Mouse (Mus musculus) embryonic facial prominence, embryonic 13.5 days (tissue): ENCODE measurements around the gene Vsig8. TPM values are rescaled to one million over a fixed set of nuclear protein-coding genes. Genes with fewer than 3 reads are reported as not detected.
A peak's percentile ranks its signal among the peaks of the same experiment; 100 is the strongest.

Source experiments
- ATAC-seq: fragments of 200-750 bp; cut with Nextera tagmentation; 2 replicates; pipeline ENCODE4 v1.8.0; 2017; ENCODE audit warnings: low read depth; ENCODE audit not compliant: insufficient number of reproducible peaks, insufficient read depth, low FRiP score, low TSS enrichment
- H3K27ac ChIP-seq: fragments of 300-500 bp; sonication (generic); 2 replicates; pipeline ENCODE4 v1.5.1; 2015; ENCODE audit warnings: moderate library complexity, mild to moderate bottlenecking, inconsistent platforms
- H3K27me3 ChIP-seq: fragments of 300-500 bp; sonication (generic); 2 replicates; pipeline ENCODE4 v1.6.1; 2015; ENCODE audit warnings: mild to moderate bottlenecking, inconsistent platforms
- H3K36me3 ChIP-seq: fragments of 300-500 bp; sonication (generic); 2 replicates; pipeline ENCODE4 v1.6.1; 2015; ENCODE audit warnings: mild to moderate bottlenecking, inconsistent platforms
- H3K4me1 ChIP-seq: fragments of 300-500 bp; sonication (generic); 2 replicates; pipeline ENCODE4 v1.6.1; 2015; ENCODE audit warnings: inconsistent platforms
- H3K4me2 ChIP-seq: fragments of 300-500 bp; sonication (generic); 2 replicates; pipeline ENCODE4 v1.6.1; 2015; ENCODE audit warnings: moderate library complexity, mild to moderate bottlenecking, inconsistent platforms
- H3K4me3 ChIP-seq: fragments of 300-500 bp; sonication (generic); 2 replicates; pipeline ENCODE4 v1.5.1; 2015; ENCODE audit warnings: mild to moderate bottlenecking, inconsistent platforms
- H3K9ac ChIP-seq: fragments of 300-500 bp; sonication (generic); 2 replicates; pipeline ENCODE4 v1.6.1; 2015; ENCODE audit warnings: mild to moderate bottlenecking, inconsistent platforms
- H3K9me3 ChIP-seq: fragments of 300-500 bp; sonication (generic); 2 replicates; pipeline ENCODE4 v1.6.1; 2016; ENCODE audit warnings: inconsistent platforms
- whole genome bisulfite sequencing: fragments of 180-500 bp; shearing (Covaris S2); methylation state at CpG from one replicate; pipeline ENCODE4 v1.1.7; 2015; ENCODE audit warnings: mixed read lengths; 5-methylcytosine and 5-hydroxymethylcytosine counted together
- polyA plus RNA-seq: library from polyadenylated mRNA; unstranded; fragments of >200 nt; fragmentation: Nextera tagmentation; extraction: Ambion mirVana; gene quantifications from 2 replicates; pipeline ENCODE4 v1.2.1, GENCODE M21; 2015

The Vsig8 gene
- 0.40 and 0.77 TPM in 2 replicates for polyA plus RNA-seq

- 0 out of 2 replicates have a peak, but pooled peaks have one; percentile 3 for ATAC-seq
- Histone ChIP-seq H3K27ac (no peak within 1 kb of the TSS), H3K27me3 (peaks cover 35% of the 10 kb centered on the region), H3K36me3 (no peaks in the 10 kb centered on the region), H3K4me2 (no peak within 1 kb of the TSS), H3K4me3 (no peak within 1 kb of the TSS), H3K9me3 (no peaks in the 10 kb centered on the region), H3K4me1 (peaks cover 23% of the 10 kb centered on the region), H3K9ac (0 out of 2 replicates have a peak within 1 kb of the TSS, but pooled peaks have one; percentile 41)
- 73% methylated on average over 11 of the region's 11 CpGs for WGBS
Observed at GRCm38 (mm10) chr1:172555638-172556037, at the start of gene Vsig8. Gene Vsig8 (plus strand): TSS chr1:172555938.

- Histone ChIP-seq H3K9me3 (no peaks in the 10 kb centered on the region), H3K27me3 (peaks cover 6% of the 10 kb centered on the region; the same call in 1 of the 2 replicates), H3K9ac (no peak overlapping the region), H3K4me1 (peaks cover 48% of the 10 kb centered on the region), H3K27ac (peak overlapping the region; percentile 11; the same call in 1 of the 2 replicates), H3K36me3 (peaks cover 9% of the 10 kb centered on the region; the same call in 1 of the 2 replicates), H3K4me2 (no peak overlapping the region), H3K4me3 (no peak overlapping the region)
- ATAC-seq: no peak
- 45% methylated on average over 5 of the region's 5 CpGs for WGBS
Observed at GRCm38 (mm10) chr1:172507001-172507400, 48.7 kb upstream of the Vsig8 start.

GRCm38 (mm10) chr1:172507701-172508100 lies 48.0 kb upstream of the Vsig8 start:
- no peak for ATAC-seq
- WGBS: 87% methylated on average over 3 of the region's 3 CpGs
- 0 out of 2 replicates have a peak overlapping the region, but pooled peaks have one; percentile 11 for H3K27ac ChIP-seq

GRCm38 (mm10) chr1:172508172-172508571 lies 47.6 kb upstream of the Vsig8 start:
- H3K9ac ChIP-seq: no peak overlapping the region
- no peak for ATAC-seq
- peaks cover 9% of the 10 kb centered on the region; the same call in 1 of the 2 replicates for H3K36me3 ChIP-seq
- no peak overlapping the region for H3K4me2 ChIP-seq
- peaks cover 46% of the 10 kb centered on the region for H3K4me1 ChIP-seq
- H3K9me3 ChIP-seq: no peaks in the 10 kb centered on the region
- WGBS: 52% methylated on average over 2 of the region's 2 CpGs
- no peak overlapping the region for H3K27ac ChIP-seq
- no peaks in the 10 kb centered on the region for H3K27me3 ChIP-seq
- H3K4me3 ChIP-seq: no peak overlapping the region

More at GRCm38 (mm10) chr1:172507701-172508100, 48.0 kb upstream of the Vsig8 start:
- Histone ChIP-seq H3K9ac (no peak overlapping the region), H3K4me2 (no peak overlapping the region), H3K36me3 (peaks cover 9% of the 10 kb centered on the region; the same call in 1 of the 2 replicates), H3K4me3 (no peak overlapping the region), H3K27me3 (no peaks in the 10 kb centered on the region), H3K9me3 (no peaks in the 10 kb centered on the region), H3K4me1 (peaks cover 47% of the 10 kb centered on the region)

- Histone ChIP-seq H3K36me3 (peaks cover 9% of the 10 kb centered on the region; the same call in 1 of the 2 replicates), H3K27me3 (no peaks in the 10 kb centered on the region)
Observed at GRCm38 (mm10) chr1:172509235-172509634, 46.5 kb upstream of the Vsig8 start.

GRCm38 (mm10) chr1:172509983-172510382 lies 45.8 kb upstream of the Vsig8 start:
- peaks cover 8% of the 10 kb centered on the region; the same call in 1 of the 2 replicates for H3K36me3 ChIP-seq
- 45% methylated on average over 8 of the region's 8 CpGs for WGBS
- no peak overlapping the region for H3K4me3 ChIP-seq
- H3K27me3 ChIP-seq: no peaks in the 10 kb centered on the region
- no peaks in the 10 kb centered on the region for H3K9me3 ChIP-seq
- ATAC-seq: no peak
- no peak overlapping the region for H3K27ac ChIP-seq
- H3K4me1 ChIP-seq: peaks cover 41% of the 10 kb centered on the region
- no peak overlapping the region for H3K9ac ChIP-seq
- H3K4me2 ChIP-seq: no peak overlapping the region; the same call in 1 of the 2 replicates

More at GRCm38 (mm10) chr1:172509235-172509634, 46.5 kb upstream of the Vsig8 start:
- Histone ChIP-seq H3K27ac (no peak overlapping the region), H3K9ac (no peak overlapping the region), H3K4me3 (no peak overlapping the region), H3K4me1 (peaks cover 47% of the 10 kb centered on the region), H3K9me3 (no peaks in the 10 kb centered on the region), H3K4me2 (no peak overlapping the region)
- no peak for ATAC-seq
- 73% methylated on average over 5 of the region's 5 CpGs for WGBS

GRCm38 (mm10) chr1:172510421-172510972 lies 45.2 kb upstream of the Vsig8 start:
- Histone ChIP-seq H3K9ac (no peak overlapping the region), H3K4me2 (peak overlapping the region; percentile 18; the same call in 1 of the 2 replicates), H3K4me3 (no peak overlapping the region), H3K27ac (no peak overlapping the region), H3K27me3 (no peaks in the 10 kb centered on the region), H3K9me3 (no peaks in the 10 kb centered on the region), H3K36me3 (peaks cover 3% of the 10 kb centered on the region; the same call in 1 of the 2 replicates), H3K4me1 (peaks cover 37% of the 10 kb centered on the region)
- ATAC-seq: peak; percentile 11; the same call in 1 of the 2 replicates
- WGBS: 22% methylated on average over 13 of the region's 13 CpGs

- H3K4me3 ChIP-seq: no peak overlapping the region; the same call in 1 of the 2 replicates
- H3K9me3 ChIP-seq: 0 out of 2 replicates have a peak, but pooled peaks cover 6% of the 10 kb centered on the region
- no peak for ATAC-seq
- H3K9ac ChIP-seq: no peak overlapping the region
- H3K4me2 ChIP-seq: peak overlapping the region; percentile 45
- H3K4me1 ChIP-seq: peaks cover 31% of the 10 kb centered on the region
- no peaks in the 10 kb centered on the region for H3K27me3 ChIP-seq
- H3K27ac ChIP-seq: peak overlapping the region; percentile 11; the same call in 1 of the 2 replicates
- WGBS: 22% methylated on average over 13 of the region's 13 CpGs
- H3K36me3 ChIP-seq: no peaks in the 10 kb centered on the region
Observed at GRCm38 (mm10) chr1:172512962-172513361, 42.8 kb upstream of the Vsig8 start.

- ATAC-seq: no peak; the same call in 1 of the 2 replicates
- no peak overlapping the region for H3K4me3 ChIP-seq
- H3K27me3 ChIP-seq: no peaks in the 10 kb centered on the region
- peaks cover 31% of the 10 kb centered on the region for H3K4me1 ChIP-seq
- H3K9ac ChIP-seq: no peak overlapping the region
- no peak overlapping the region for H3K4me2 ChIP-seq
- H3K36me3 ChIP-seq: no peaks in the 10 kb centered on the region
- peak overlapping the region; percentile 11; the same call in 1 of the 2 replicates for H3K27ac ChIP-seq
- WGBS: 75% methylated on average over 17 of the region's 17 CpGs
- 0 out of 2 replicates have a peak, but pooled peaks cover 6% of the 10 kb centered on the region for H3K9me3 ChIP-seq
Observed at GRCm38 (mm10) chr1:172513525-172514212, 42.1 kb upstream of the Vsig8 start.

- Histone ChIP-seq H3K4me2 (no peak overlapping the region), H3K9ac (no peak overlapping the region), H3K4me3 (no peak overlapping the region), H3K4me1 (peaks cover 31% of the 10 kb centered on the region), H3K36me3 (no peaks in the 10 kb centered on the region), H3K27me3 (no peaks in the 10 kb centered on the region), H3K27ac (no peak overlapping the region), H3K9me3 (0 out of 2 replicates have a peak, but pooled peaks cover 6% of the 10 kb centered on the region)
- 87% methylated on average over 4 of the region's 4 CpGs for WGBS
- no peak for ATAC-seq
Observed at GRCm38 (mm10) chr1:172514213-172514529, 41.6 kb upstream of the Vsig8 start.

- no peaks in the 10 kb centered on the region for H3K27me3 ChIP-seq
- no peak overlapping the region for H3K4me2 ChIP-seq
- 0 out of 2 replicates have a peak, but pooled peaks cover 6% of the 10 kb centered on the region for H3K9me3 ChIP-seq
- WGBS: 73% methylated on average over 7 of the region's 7 CpGs
- no peaks in the 10 kb centered on the region for H3K36me3 ChIP-seq
- no peak overlapping the region for H3K9ac ChIP-seq
- no peak for ATAC-seq
- no peak overlapping the region for H3K4me3 ChIP-seq
- H3K4me1 ChIP-seq: peaks cover 31% of the 10 kb centered on the region
- no peak overlapping the region for H3K27ac ChIP-seq
Observed at GRCm38 (mm10) chr1:172514551-172515268, 41.0 kb upstream of the Vsig8 start.
